ENCODE assay signal across 1 mouse cellular context in genomic region chr4:57198666-57199393, GRCm38 (mm10). TPM values are rescaled to one million over a fixed set of nuclear protein-coding genes. Genes with fewer than 3 reads are reported as not detected.
"Had no signal": no experiment of that assay in that cellular context is flagged by ENCODE, and none has a peak within 500 bp of the region (broad histone marks: within the 10 kb centered on the region; RNA-seq: fewer than 3 reads in every experiment).

No protein-coding gene starts in this region.

RNA-seq across cellular contexts. Expression of gene Epb41l4b, which starts 55.6 kb away (rescaled TPM):
- polyA plus RNA-seq: inflammation-experienced regulatory T-cells, adult 6 months had no signal
